Mouse (Mus musculus) kidney, postnatal 10 days (tissue): ENCODE measurements around the gene Hist2h2be.
"Not testable (repeated sequence)": the region's sequence is repeated elsewhere in the genome, so short reads cannot be mapped to it uniquely, and the experiment has no call there.

Experiments used
- DNase-seq: peaks from one replicate; pipeline ENCODE4 v3.0.0; 2021; ENCODE audit warnings: mixed read lengths

Gene Hist2h2be

DNA sequence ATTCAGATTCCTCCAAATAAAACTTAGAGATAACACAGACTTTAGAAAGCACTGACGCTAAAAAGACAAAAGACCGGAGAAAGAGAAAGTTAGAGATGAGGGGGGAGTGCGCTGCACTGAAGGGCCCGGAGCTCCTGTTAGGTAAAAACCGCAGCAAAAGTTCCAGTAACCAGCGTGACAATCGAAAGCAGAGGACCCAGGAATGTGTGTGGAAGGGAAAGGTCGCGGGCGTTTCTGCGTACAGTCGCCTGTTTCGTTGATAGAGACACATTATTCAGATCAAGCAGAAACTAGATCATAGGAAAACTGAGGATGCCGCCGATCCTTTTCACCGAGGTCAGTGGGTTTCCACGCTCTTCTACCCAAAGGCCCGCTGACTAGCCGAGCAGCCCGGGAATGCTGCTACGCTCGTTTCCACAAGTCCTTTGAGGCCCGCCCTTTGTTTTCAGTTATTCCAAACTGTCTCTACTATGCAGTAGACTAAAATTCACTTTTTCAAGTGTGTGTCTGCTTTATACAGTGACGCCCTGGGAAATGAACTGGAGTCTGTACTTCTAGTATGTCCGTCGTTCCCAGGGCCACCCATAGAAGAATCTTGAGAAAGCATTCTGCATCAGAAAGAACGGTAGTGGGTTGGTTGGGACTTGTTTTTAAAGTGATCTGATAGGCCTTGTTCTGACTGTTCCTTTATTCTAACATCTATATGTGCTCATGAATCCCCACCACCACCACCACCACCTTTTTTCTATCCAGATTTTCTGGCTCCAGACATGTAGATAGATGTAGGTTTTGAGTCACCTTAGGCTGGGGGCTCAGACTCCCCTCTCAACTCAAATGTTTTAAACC, 42.9 kb downstream of the Hist2h2be start:
- DNase-seq = peak; percentile 62

DNA sequence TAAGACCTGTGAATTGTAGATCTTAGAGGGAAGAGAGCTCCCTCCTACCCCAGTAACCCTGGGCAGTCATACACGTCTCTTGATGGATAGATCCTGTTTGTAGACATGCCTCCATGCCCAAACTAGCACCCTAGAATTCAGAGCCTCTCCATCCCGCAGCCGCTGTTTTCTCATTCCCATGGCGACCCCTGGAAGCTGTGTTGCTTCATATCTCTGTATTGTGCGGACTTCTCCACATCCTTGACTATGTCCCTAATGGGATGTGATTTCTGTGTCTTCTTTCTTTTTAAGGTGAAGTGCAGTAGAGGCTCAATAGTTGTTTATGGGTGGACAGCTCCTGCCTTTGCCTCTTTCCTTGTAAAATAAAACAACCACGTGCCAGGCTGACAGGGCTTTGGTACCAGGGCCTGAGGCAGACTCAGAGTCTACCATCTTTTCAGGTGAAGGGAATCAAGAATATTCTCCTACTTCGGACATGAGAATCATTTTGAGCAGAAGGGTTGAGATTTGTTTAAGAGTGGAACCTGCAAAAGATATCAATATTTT, 43.6 kb downstream of the Hist2h2be start:
- no peak for DNase-seq

DNA sequence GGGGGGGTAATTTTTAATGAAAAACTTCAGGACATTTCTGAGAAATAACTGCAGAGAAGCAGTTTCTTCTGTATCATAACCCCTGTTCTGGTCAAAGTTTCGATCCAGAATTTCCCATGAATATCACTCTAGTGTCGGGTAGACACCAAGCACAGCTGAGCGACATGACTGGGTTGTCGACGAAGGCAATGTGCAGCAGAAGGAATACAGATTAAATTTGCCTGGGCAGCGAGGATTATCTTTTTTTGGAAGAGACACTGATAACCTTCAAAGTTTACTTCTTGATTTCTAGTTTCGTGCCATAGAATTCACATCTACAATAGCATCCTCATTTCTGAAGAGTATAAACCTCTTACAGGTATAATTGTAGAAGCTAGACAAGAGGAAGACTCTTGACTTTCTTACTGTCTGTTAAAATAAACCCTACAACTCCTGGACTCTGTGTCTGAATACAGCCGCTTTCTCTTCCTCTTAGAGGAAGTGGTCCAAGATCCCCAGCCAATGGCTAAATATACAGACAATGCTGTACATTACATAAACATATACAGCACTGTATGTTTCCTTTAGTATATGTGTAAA, 45.3 kb downstream of the Hist2h2be start:
- DNase-seq = no peak

DNA sequence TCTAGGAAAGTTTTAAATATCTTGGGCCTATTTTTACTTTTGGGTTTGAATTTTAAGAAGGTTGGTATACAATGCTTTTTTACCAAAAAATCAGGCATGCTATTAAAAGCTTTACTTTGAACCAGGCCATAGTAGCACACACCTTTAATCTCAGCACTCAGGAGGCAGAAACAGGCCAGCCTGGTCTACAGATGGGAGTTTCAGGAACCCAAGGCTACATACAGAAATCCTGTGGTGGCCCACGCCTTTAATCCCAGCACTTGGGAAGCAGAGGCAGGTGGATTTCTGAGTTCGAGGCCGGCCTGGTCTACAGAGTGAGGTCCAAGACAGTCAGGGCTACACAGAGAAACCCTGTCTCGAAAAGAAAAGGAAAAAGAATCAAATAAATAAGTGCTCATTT, 46.6 kb downstream of the Hist2h2be start:
- DNase-seq = no peak

DNA sequence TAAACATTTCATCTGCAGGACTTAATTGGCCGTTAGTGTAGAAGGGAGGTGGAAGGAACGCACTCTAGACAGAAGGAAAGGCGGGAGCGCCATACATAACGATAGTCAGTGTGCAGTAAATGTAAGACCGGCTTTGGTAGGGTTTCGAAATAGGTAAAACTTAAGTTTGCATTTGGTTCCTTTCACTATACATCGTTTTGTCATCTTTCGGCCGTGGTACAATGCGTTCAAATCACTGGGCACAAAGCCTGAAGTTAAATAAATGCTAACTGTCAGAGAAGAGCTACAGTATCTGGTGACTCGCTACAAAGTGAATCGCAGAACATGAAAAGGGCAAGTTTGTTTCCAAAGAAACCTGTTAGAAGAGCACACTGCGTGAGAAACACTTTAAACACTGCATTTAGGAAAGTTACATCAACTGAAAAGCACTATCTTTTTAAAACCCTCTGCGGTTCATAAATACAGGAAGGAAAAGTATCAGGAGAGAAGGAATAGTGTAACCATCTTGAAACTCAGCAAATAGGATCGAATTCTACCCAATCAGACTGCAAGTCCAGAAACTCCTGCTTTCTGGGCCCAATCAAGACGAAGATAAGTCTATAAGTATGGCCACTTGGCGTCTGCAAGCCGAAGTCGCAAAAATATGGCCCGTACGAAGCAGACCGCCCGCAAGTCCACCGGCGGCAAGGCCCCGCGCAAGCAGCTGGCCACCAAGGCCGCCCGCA, 47.3 kb downstream of the Hist2h2be start, which contains the start of gene Hist2h3b:
Hist2h3b (plus strand) TSS at position 604 of the 725 bp plus-strand sequence.
- DNase-seq = peak; percentile 86

DNA sequence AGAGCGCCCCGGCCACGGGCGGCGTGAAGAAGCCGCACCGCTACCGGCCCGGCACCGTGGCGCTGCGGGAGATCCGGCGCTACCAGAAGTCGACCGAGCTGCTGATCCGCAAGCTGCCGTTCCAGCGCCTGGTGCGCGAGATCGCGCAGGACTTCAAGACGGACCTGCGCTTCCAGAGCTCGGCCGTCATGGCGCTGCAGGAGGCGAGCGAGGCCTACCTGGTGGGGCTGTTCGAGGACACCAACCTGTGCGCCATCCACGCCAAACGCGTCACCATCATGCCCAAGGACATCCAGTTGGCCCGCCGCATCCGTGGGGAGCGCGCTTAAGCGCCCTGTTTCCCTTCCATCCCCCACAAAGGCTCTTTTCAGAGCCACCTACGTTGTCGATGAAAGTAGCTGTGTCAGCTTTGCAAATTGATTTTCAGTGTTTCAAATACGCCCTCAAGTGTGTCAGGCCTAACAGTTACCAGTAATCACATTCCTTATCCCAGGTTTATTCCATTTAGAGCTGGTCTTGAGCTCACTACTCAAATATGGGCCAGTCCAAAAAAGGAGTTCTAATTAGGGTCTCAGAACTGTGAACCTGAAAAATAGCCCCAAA, 48.0 kb downstream of the Hist2h2be start:
- not testable (repeated sequence) for DNase-seq

DNA sequence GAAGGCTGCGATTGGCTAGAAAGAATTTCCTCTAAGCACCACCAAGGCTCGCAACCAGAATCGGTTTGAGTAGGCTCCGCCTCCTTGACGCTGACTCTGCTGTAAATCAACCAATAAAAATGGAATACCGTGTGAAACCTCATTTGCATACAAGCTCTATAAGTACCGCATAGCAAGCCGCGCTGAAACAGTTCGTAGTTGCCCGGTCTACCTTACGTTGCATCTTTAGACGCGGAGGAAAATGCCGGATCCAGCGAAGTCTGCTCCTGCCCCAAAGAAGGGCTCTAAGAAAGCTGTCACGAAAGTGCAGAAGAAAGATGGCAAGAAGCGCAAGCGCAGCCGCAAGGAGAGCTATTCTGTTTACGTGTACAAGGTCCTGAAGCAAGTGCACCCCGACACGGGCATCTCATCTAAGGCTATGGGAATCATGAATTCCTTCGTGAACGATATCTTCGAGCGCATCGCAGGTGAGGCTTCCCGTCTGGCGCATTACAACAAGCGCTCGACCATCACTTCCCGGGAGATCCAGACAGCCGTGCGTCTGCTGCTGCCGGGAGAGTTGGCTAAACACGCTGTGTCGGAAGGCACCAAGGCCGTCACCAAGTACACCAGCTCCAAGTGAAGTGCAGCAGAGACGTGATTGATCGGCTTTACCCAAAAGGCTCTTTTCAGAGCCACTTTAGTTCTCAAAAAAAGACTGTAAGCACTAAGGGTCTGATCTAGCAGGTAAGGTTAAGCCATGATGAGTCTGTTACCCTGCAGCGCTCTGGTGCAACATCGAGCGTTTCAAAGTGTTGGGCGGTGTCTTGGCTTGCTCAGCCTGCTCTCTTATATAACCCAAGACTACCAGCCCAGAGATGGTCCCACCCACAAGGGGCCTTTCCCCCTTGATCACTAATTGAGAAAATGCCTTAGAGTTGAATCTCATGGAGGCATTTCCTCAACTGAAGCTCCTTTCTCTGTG, 48.9 kb downstream of the Hist2h2be start, which contains the start of gene Hist2h2bb:
Hist2h2bb (plus strand) TSS at position 242 of the 964 bp plus-strand sequence.
- peak; percentile 93 for DNase-seq
